Mouse (Mus musculus): Measurements from ENCODE around the gene Casc1.

GRCm38 (mm10) chr6:145139776-145140475 is 70.9 kb downstream of the Casc1 start:
- no peak for TF ChIP-seq EP300 (IDR thresholded peaks at IDR 0.05; ENCODE audit: low read depth)
- no peak for TF ChIP-seq CTCF (IDR thresholded peaks at IDR 0.05; ENCODE audit: low read depth)

Measured in liver, embryonic 14.5 days (tissue).